Mouse (Mus musculus): ENCODE results near the gene Kifc3.

Gene Kifc3

GRCm38 (mm10) chr8:95059812-95060533, 142.6 kb downstream of the Kifc3 start:
- DNase-seq, result peak; percentile 57

- DNase-seq, result no peak
These were observed 144.0 kb downstream of the Kifc3 start for GRCm38 (mm10) chr8:95058661-95059060.

- no peak for DNase-seq
These were observed 146.2 kb downstream of the Kifc3 start for GRCm38 (mm10) chr8:95056414-95056813.

GRCm38 (mm10) chr8:95054927-95055510, 147.6 kb downstream of the Kifc3 start, which contains the start of gene Drc7:
Gene Drc7, plus strand, starts transcription at chr8:95055103.
- no peak for DNase-seq

GRCm38 (mm10) chr8:95054438-95054837, 148.2 kb downstream of the Kifc3 start:
- DNase-seq, result no peak
